Mouse (Mus musculus): ENCODE measurements at regions not wholly inside any gene's neighbourhood (a gene's known extent, or its start where the extent isn't known, plus 50 kb on each side); places are given as distances from the start of the nearest gene placed in this dataset.
"Not testable (repeated sequence)": the region's sequence is repeated elsewhere in the genome, so short reads cannot be mapped to it uniquely, and the experiment has no call there.

GRCm38 (mm10) chr6:82143496-82143895 is 102.7 kb downstream of the Eva1a start:
- no peak overlapping the region for H3K4me2 ChIP-seq
- no peak for ATAC-seq (ENCODE audit: low FRiP score)
- 85% methylated on average over 6 of the region's 6 CpGs for WGBS
- no peak overlapping the region for H3K9ac ChIP-seq
- no peaks in the 10 kb centered on the region for H3K27me3 ChIP-seq
- no peaks in the 10 kb centered on the region for H3K4me1 ChIP-seq
- H3K9me3 ChIP-seq = 0 out of 2 replicates have a peak, but pooled peaks cover 3% of the 10 kb centered on the region
- H3K36me3 ChIP-seq (replicated peaks) = no peaks in the 10 kb centered on the region
- no peak overlapping the region for H3K4me3 ChIP-seq (replicated peaks)
- H3K27ac ChIP-seq = no peak overlapping the region

DNA sequence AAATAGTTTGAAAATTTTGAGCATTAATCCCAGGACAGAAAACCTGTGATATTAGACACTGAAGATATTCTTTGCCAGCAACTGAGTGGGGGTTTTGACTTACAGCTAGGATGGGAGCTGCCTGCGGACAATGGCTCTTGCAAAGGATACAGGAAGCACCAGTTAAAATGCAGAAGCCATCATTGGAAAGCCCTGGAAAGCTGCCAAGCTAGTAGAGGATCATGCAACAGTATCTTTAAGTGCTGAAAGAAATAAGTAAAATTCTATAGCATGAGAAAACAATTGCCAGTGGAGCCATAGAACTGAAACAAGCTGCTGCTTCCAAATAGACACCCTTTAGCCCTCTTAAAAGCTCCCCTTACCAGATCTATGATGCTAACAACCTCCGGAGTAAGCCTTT is 109.2 kb downstream of the Eva1a start:
- no peaks in the 10 kb centered on the region for H3K27me3 ChIP-seq
- no peaks in the 10 kb centered on the region for H3K9me3 ChIP-seq
- ATAC-seq (ENCODE audit: low FRiP score) = no peak
- WGBS = 82% methylated on average over 2 of the region's 2 CpGs
- H3K4me2 ChIP-seq = no peak overlapping the region
- no peak overlapping the region for H3K4me3 ChIP-seq (replicated peaks)
- H3K27ac ChIP-seq = no peak overlapping the region
- H3K4me1 ChIP-seq = no peaks in the 10 kb centered on the region
- no peak overlapping the region for H3K9ac ChIP-seq
- H3K36me3 ChIP-seq (replicated peaks) = no peaks in the 10 kb centered on the region

DNA sequence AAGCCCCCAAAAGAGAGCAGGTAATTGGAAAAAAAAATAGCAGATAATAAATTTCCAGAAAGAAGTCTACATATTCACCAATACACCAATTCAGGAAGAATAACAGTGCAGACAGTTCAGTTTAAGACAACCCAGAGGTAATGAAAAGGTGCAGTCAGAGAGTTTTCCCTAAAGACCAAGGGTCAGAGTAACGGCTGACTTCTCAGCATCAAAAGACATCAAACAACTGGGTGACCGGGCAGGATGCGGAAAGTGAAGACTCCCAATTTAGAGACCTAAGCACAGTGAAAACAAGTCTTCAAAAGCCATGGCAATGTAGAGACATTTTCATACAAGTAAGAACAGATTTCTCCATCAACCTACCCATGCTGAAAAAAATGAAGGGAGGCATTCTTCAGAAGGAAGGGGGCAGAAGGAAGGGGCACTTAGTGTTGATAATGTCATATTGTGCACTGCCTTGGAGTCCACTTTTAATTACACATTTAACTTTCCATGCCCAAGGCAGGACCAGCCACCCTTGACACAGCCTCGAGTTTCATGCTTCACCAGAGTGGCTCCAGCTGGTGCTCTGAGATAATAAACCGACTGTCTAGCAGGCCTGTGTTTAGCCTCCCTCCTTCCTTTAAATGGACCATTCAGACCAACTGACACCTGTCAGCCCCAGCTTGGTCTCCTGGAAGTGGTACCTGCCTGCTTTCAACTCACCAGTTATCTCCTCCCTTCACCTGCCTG is 129.7 kb downstream of the Eva1a start:
- WGBS = 54% methylated on average over 5 of the region's 5 CpGs
- no peaks in the 10 kb centered on the region for H3K36me3 ChIP-seq (replicated peaks)
- ATAC-seq (ENCODE audit: low FRiP score) = no peak

DNA sequence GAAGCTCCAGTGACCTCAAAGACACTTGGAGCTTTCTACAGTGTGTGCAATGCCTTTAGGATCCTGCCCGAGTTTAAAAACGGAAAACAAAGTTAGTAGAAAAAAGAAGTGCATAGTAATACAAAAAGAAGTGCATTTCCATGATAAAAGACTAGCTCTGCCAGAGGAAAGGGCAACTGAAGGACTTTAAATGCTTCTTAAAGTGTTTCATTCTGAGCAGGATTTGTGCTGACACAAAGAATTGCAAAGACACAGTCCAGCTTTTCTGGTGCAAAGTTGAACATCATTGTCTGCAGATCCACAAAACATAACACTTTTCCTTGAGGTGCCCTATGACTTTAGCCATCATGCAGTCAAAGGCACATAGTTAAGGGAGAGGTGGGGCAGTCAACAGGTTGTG is 134.1 kb downstream of the Eva1a start:
- ATAC-seq (ENCODE audit: low FRiP score) = no peak
- Histone ChIP-seq H3K4me3 (replicated peaks) (no peak overlapping the region), H3K27ac (no peak overlapping the region), H3K36me3 (replicated peaks) (no peaks in the 10 kb centered on the region), H3K27me3 (no peaks in the 10 kb centered on the region), H3K9ac (no peak overlapping the region), H3K4me2 (no peak overlapping the region), H3K4me1 (no peaks in the 10 kb centered on the region), H3K9me3 (no peaks in the 10 kb centered on the region)
- WGBS = 27% methylated on average over 2 of the region's 2 CpGs

More for the DNA sequence above, 129.7 kb downstream of the Eva1a start:
- no peaks in the 10 kb centered on the region for H3K27me3 ChIP-seq
- H3K9me3 ChIP-seq = no peaks in the 10 kb centered on the region
- no peak overlapping the region for H3K27ac ChIP-seq
- no peak overlapping the region for H3K4me2 ChIP-seq
- H3K9ac ChIP-seq = no peak overlapping the region
- no peaks in the 10 kb centered on the region for H3K4me1 ChIP-seq
- H3K4me3 ChIP-seq (replicated peaks) = no peak overlapping the region

DNA sequence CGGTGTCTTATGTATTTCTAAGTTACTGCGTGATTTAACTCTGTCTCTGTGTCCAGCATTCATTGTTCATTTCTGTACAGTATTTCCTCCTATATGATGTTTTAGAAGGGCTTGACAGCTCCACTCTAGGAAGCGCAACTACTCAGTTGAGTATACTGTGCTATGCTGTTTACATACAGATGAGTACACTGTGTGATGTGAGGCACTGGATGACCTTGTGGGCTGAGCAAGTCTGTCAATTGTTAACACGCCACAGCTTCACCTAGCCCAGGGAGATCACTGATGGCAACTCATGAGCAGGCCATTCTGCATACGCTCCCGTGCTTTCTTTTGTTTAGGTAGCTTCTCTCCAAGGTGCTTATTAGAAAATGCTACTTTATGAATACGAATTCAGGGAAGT is 159.3 kb downstream of the Eva1a start:
- no peak overlapping the region for H3K27ac ChIP-seq
- no peaks in the 10 kb centered on the region for H3K9me3 ChIP-seq
- H3K9ac ChIP-seq = no peak overlapping the region
- 88% methylated on average over 7 of the region's 7 CpGs for WGBS
- H3K36me3 ChIP-seq (replicated peaks) = no peaks in the 10 kb centered on the region
- no peak overlapping the region for H3K4me2 ChIP-seq
- no peak for ATAC-seq (ENCODE audit: low FRiP score)
- H3K4me3 ChIP-seq (replicated peaks) = no peak overlapping the region
- H3K27me3 ChIP-seq = no peaks in the 10 kb centered on the region
- no peaks in the 10 kb centered on the region for H3K4me1 ChIP-seq

- Histone ChIP-seq H3K4me1 (no peaks in the 10 kb centered on the region), H3K4me3 (replicated peaks) (no peak overlapping the region), H3K27ac (no peak overlapping the region), H3K27me3 (no peaks in the 10 kb centered on the region), H3K36me3 (replicated peaks) (no peaks in the 10 kb centered on the region), H3K4me2 (no peak overlapping the region), H3K9me3 (no peaks in the 10 kb centered on the region), H3K9ac (no peak overlapping the region)
- ATAC-seq (ENCODE audit: low FRiP score) = no peak
- 85% methylated on average over 8 of the region's 8 CpGs for WGBS
Observed at GRCm38 (mm10) chr6:82204821-82205566, 164.2 kb downstream of the Eva1a start.

- WGBS = 30% methylated on average over 5 of the region's 5 CpGs
Observed at GRCm38 (mm10) chr6:82237834-82238233, 164.3 kb upstream of the Tacr1 start.

GRCm38 (mm10) chr6:82240584-82241245 is 161.4 kb upstream of the Tacr1 start:
- Histone ChIP-seq H3K27ac (no peak overlapping the region), H3K9me3 (no peaks in the 10 kb centered on the region), H3K4me3 (replicated peaks) (no peak overlapping the region), H3K4me2 (no peak overlapping the region), H3K9ac (no peak overlapping the region), H3K4me1 (no peaks in the 10 kb centered on the region), H3K36me3 (replicated peaks) (no peaks in the 10 kb centered on the region), H3K27me3 (no peaks in the 10 kb centered on the region)
- WGBS = 79% methylated on average over 7 of the region's 7 CpGs
- no peak for ATAC-seq (ENCODE audit: low FRiP score)

More at GRCm38 (mm10) chr6:82237834-82238233, 164.3 kb upstream of the Tacr1 start:
- H3K27me3 ChIP-seq = no peaks in the 10 kb centered on the region
- H3K27ac ChIP-seq = no peak overlapping the region
- no peak overlapping the region for H3K4me2 ChIP-seq
- no peak overlapping the region for H3K9ac ChIP-seq
- no peaks in the 10 kb centered on the region for H3K4me1 ChIP-seq
- H3K9me3 ChIP-seq = no peaks in the 10 kb centered on the region
- H3K36me3 ChIP-seq (replicated peaks) = no peaks in the 10 kb centered on the region
- no peak for ATAC-seq (ENCODE audit: low FRiP score)
- no peak overlapping the region for H3K4me3 ChIP-seq (replicated peaks)

DNA sequence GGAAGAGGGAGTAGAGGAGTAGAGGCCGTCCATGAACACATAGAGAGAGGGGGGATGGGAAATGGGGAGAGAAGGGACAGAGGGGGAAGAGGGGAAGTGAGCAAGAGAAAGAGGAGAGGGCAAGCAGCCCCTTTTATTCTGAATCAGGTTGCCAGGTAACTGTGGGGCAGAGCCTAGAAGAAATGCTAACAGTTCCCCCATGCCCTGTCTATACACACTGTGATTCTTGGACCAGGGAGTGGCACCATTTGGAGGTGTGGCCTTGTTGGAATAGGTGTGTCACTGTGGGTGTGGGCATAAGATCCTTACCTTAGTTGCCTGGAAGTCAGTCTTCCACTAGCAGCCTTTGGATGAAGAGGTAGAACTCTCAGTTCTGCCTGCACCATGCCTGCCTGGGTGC is 154.5 kb upstream of the Tacr1 start:
- H3K4me3 ChIP-seq (replicated peaks); ATAC-seq (ENCODE audit: low FRiP score); H3K9me3 ChIP-seq; H3K27me3 ChIP-seq; H3K36me3 ChIP-seq (replicated peaks); H3K4me2 ChIP-seq; H3K4me1 ChIP-seq; H3K27ac ChIP-seq; H3K9ac ChIP-seq: not testable (repeated sequence)
- 65% methylated on average over 1 of the region's 1 CpGs for WGBS

GRCm38 (mm10) chr6:82284494-82284893 is 117.6 kb upstream of the Tacr1 start:
- Histone ChIP-seq H3K4me2 (no peak overlapping the region), H3K27me3 (no peaks in the 10 kb centered on the region), H3K36me3 (replicated peaks) (no peaks in the 10 kb centered on the region), H3K4me3 (replicated peaks) (no peak overlapping the region), H3K9me3 (no peaks in the 10 kb centered on the region), H3K4me1 (no peaks in the 10 kb centered on the region; the same call in 1 of the 2 replicates), H3K27ac (no peak overlapping the region), H3K9ac (no peak overlapping the region)
- WGBS = 50% methylated on average over 1 of the region's 1 CpGs
- ATAC-seq (ENCODE audit: low FRiP score) = no peak

- Histone ChIP-seq H3K9me3 (no peaks in the 10 kb centered on the region), H3K27ac (no peak overlapping the region), H3K4me2 (no peak overlapping the region), H3K4me3 (replicated peaks) (no peak overlapping the region), H3K4me1 (no peaks in the 10 kb centered on the region; the same call in 1 of the 2 replicates), H3K27me3 (no peaks in the 10 kb centered on the region), H3K36me3 (replicated peaks) (no peaks in the 10 kb centered on the region), H3K9ac (no peak overlapping the region)
- no peak for ATAC-seq (ENCODE audit: low FRiP score)
- WGBS = 24% methylated on average over 6 of the region's 6 CpGs
Observed at GRCm38 (mm10) chr6:82285233-82285632, 116.9 kb upstream of the Tacr1 start.

DNA sequence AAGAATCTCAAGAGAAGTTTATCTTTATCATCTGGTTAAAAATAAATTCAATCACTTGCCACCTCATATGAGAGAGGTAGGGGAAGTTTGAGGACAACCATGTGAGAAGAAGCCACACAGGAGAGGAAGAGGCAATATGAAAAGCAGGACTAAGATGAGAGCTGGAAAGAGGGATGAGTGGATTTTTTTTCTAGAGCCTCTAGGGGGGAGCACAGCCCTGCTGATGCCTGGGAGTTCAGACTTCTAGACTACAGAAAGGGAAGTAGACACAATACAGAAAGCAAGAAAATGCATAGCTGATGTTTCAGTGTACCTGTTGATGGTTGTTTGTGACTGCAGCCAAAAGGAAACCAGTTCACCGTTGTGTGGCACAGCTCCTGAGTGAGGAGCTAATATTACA is 108.6 kb upstream of the Tacr1 start:
- no peak overlapping the region for H3K9ac ChIP-seq
- H3K27ac ChIP-seq = no peak overlapping the region
- H3K36me3 ChIP-seq (replicated peaks) = no peaks in the 10 kb centered on the region
- no peaks in the 10 kb centered on the region for H3K4me1 ChIP-seq
- H3K9me3 ChIP-seq = no peaks in the 10 kb centered on the region
- no peak overlapping the region for H3K4me2 ChIP-seq
- H3K4me3 ChIP-seq (replicated peaks) = no peak overlapping the region
- no peaks in the 10 kb centered on the region for H3K27me3 ChIP-seq
- ATAC-seq (ENCODE audit: low FRiP score) = no peak
- 90% methylated on average over 1 of the region's 1 CpGs for WGBS

Measured in forebrain, embryonic 12.5 days (tissue).